Mouse (Mus musculus) spleen, adult 2 months (tissue): ENCODE results near the gene Atg4c.

Experiments used
- CTCF ChIP-seq: fragments of 200-500 bp; IDR thresholded peaks from 2 replicates; pipeline ENCODE4 v1.5.1; 2011; ENCODE audit warnings: mild to moderate bottlenecking, inconsistent platforms; ENCODE audit not compliant: insufficient read depth, insufficient read length, insufficient replicate concordance; ENCODE audit errors: extremely low read depth
- POLR2A ChIP-seq: fragments of 200-500 bp; IDR thresholded peaks from 2 replicates; pipeline ENCODE4 v1.6.1; 2011; ENCODE audit warnings: low read depth, low read length, inconsistent platforms

GRCm38 (mm10) chr4:99213123-99213522 lies 19.4 kb downstream of the Atg4c start:
- TF ChIP-seq POLR2A (no peak), CTCF (no peak)
